Mouse (Mus musculus): Measurements from ENCODE around the gene Gm15446. TPM values are rescaled to one million over a fixed set of nuclear protein-coding genes. Genes with fewer than 3 reads are reported as not detected.

Gene Gm15446
- 1.2 and 21.5 TPM in 2 replicates for polyA plus RNA-seq (2012; rRNA removed)

DNA sequence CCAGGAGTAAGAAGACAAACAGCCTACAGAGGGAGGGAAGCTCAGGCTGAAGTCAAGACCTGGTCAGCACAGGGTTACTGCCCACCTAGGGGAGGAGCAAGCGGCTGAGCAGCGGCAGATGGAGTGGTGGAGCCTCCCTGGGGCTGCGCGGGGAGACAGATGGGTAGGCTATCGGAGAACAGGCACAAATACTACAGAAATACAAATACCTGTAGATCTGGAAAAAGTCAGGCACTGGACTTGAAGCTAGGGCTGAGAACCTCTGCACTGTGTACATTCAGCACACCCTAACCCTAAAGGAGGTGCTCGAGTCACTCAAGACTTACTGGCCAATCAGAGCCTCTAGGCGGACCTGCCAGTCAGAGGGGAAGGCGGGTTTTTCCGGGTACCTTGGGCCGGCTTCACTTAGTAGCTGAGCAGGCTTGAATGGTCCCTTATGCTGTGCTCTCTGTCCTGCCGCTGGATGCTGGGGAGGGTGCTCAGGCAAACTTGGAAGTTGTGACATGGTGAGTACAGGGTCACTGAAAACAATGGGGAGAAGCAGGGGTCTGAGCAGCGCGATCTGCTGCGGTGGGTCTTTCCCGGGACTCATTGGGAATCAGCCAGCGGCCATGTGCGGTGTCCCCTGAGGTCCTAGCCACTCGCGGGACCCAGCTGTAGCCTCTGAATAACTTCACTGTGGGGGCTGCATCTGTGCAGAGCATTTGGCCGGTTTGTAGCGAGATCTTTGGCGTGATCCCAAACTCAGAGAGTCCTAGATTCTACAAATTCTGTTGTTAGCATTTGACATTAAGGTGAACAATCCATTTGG is at the start of gene Gm15446:
Gm15446 (plus strand) TSS at position 140 of the 811 bp plus-strand sequence.

Other genes starting within 250 kb of the Gm15446 start
- 0.09 and 0.22 TPM in 2 replicates for gene 5430403G16Rik, start 232.4 kb upstream of the Gm15446 start, polyA plus RNA-seq (2012; rRNA removed)
- gene 4930522L14Rik, start 171.5 kb upstream of the Gm15446 start, polyA plus RNA-seq (2012; rRNA removed): 1.1 and 1.3 TPM in 2 replicates
- 1.5 and 3.7 TPM in 2 replicates for gene Zfp932, start 73.1 kb downstream of the Gm15446 start, polyA plus RNA-seq (2012; rRNA removed)
- 0.12 TPM in 1 of 2 replicates, not detected in the other for gene Gm17655, start 149.1 kb downstream of the Gm15446 start, polyA plus RNA-seq (2012; rRNA removed)
- 0.10 TPM in 1 of 2 replicates, not detected in the other for gene Gm35315, start 171.0 kb downstream of the Gm15446 start, polyA plus RNA-seq (2012; rRNA removed)
- gene Plcxd1, start 176.6 kb downstream of the Gm15446 start, polyA plus RNA-seq (2012; rRNA removed): 0.42 and 1.0 TPM in 2 replicates
- gene Gtpbp6, start 184.8 kb downstream of the Gm15446 start, polyA plus RNA-seq (2012; rRNA removed): 205 and 214 TPM in 2 replicates
- gene Zfp605, start 186.7 kb downstream of the Gm15446 start, polyA plus RNA-seq (2012; rRNA removed): 0.25 and 0.47 TPM in 2 replicates
- 45.8 and 52.5 TPM in 2 replicates for gene Chfr, start 212.4 kb downstream of the Gm15446 start, polyA plus RNA-seq (2012; rRNA removed)

Data from ovary, adult 2 months (tissue).